Comparison of ENCODE assay signal across 17 mouse cellular contexts in the genomic region with DNA sequence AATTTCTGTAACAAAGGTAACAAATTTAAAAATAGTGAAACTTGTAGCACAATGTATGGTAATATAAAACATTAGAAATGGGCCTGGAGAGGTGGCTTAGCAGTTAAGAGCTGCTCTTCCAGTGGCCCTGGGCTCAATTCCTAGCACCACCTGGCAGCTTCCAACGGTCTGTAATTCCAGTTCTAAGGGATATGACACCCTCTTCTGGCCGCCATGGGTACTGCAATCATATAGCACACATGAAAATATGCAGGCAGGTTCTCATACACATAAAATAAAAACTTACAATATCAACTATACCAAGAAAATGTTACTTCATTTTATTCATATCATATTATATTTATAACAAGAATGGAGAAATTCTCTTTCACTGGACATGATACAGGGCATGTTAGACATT. TPM values are rescaled to one million over a fixed set of nuclear protein-coding genes. Genes with fewer than 3 reads are reported as not detected.
DNase-seq lines count a peak whose midpoint lies in the region; ATAC-seq and TF ChIP-seq lines count a peak whose summit lies in the region.
"Had no signal": no experiment of that assay in that cellular context is flagged by ENCODE, and none has a peak within 500 bp of the region (broad histone marks: within the 10 kb centered on the region; RNA-seq: fewer than 3 reads in every experiment).

No protein-coding gene starts in this region.

- H3K9ac ChIP-seq in hindbrain, postnatal 0 days (replicated peaks; ENCODE audit: low read length), result no peak overlapping the region
- no peak overlapping the region for H3K9ac ChIP-seq in lung, postnatal 0 days (replicated peaks; ENCODE audit: low read depth)
- no peak overlapping the region for H3K9ac ChIP-seq in MEL (ENCODE audit: control insufficient read depth, low read depth, low read length, poor library complexity, severe bottlenecking)
- H3K9ac ChIP-seq: midbrain, embryonic 12.5 days had no signal

- H3K36me3 ChIP-seq in hindbrain, postnatal 0 days (ENCODE audit: insufficient read depth, low read length), result peaks cover 28% of the 10 kb centered on the region
- peaks cover 93% of the 10 kb centered on the region for H3K36me3 ChIP-seq in hindbrain, embryonic 10.5 days
- peaks cover 17% of the 10 kb centered on the region for H3K36me3 ChIP-seq in lung, postnatal 0 days (ENCODE audit: insufficient read depth, low read length)
- H3K36me3 ChIP-seq in MEL (ENCODE audit: control insufficient read depth in 1 of 2, insufficient read depth in 2 of 2, low read length in 2 of 2), result peaks cover 2 to 12% of the 10 kb centered on the region in 2 experiments; a peak in 3 of 4 replicates

- no peaks in the 10 kb centered on the region for H3K9me3 ChIP-seq in hindbrain, postnatal 0 days (ENCODE audit: low read length)
- H3K9me3 ChIP-seq in hindbrain, embryonic 10.5 days, result peaks cover 6% of the 10 kb centered on the region; the same call in 1 of the 2 replicates
- no peaks in the 10 kb centered on the region for H3K9me3 ChIP-seq in lung, postnatal 0 days (ENCODE audit: low read length)
- H3K9me3 ChIP-seq in MEL (replicated peaks; ENCODE audit: insufficient read depth, low read length), result no peaks in the 10 kb centered on the region
- H3K9me3 ChIP-seq: limb, embryonic 10.5 days had no signal

- no peak overlapping the region for H3K4me3 ChIP-seq in hindbrain, postnatal 0 days (ENCODE audit: low read length)
- H3K4me3 ChIP-seq in hindbrain, embryonic 10.5 days, result no peak overlapping the region
- H3K4me3 ChIP-seq in lung, postnatal 0 days (ENCODE audit: low read depth, low read length), result no peak overlapping the region
- H3K4me3 ChIP-seq in lung, adult 2 months (replicated peaks; ENCODE audit: extremely low read depth, low read depth, low read length), result no peak overlapping the region
- no peak overlapping the region for H3K4me3 ChIP-seq in MEL (ENCODE audit: control insufficient read depth in 1 of 2, insufficient read depth in 1 of 2, low read depth in 2 of 2, low read length in 2 of 2)
- H3K4me3 ChIP-seq: limb, embryonic 10.5 days; midbrain, embryonic 12.5 days; myocyte had no signal

- H3K27ac ChIP-seq in hindbrain, postnatal 0 days, result no peak overlapping the region
- no peak overlapping the region for H3K27ac ChIP-seq in hindbrain, embryonic 10.5 days
- H3K27ac ChIP-seq in lung, postnatal 0 days (ENCODE audit: low read length), result no peak overlapping the region
- no peak overlapping the region for H3K27ac ChIP-seq in MEL (ENCODE audit: control insufficient read depth, low read depth, low read length)
- H3K27ac ChIP-seq: limb, embryonic 10.5 days; macrophage; midbrain, embryonic 12.5 days had no signal

- TF ChIP-seq CTCF in hindbrain, postnatal 0 days (IDR thresholded peaks at IDR 0.05; ENCODE audit: low read depth), result peak; percentile 18; the same call in 1 of the 2 replicates
- TF ChIP-seq CTCF in lung, postnatal 0 days (IDR thresholded peaks at IDR 0.05), result peak; percentile 27
- no peak for TF ChIP-seq CTCF in lung, adult 2 months (IDR thresholded peaks at IDR 0.05; ENCODE audit: insufficient read depth, low read length)
- peak; percentile 30 to 51 (median 34); a peak in 5 of 6 replicates for TF ChIP-seq CTCF in MEL (IDR thresholded peaks at IDR 0.05 in 2 of 3, conservative IDR thresholded peaks at IDR 0.05 in 1 of 3; ENCODE audit: control insufficient read depth in 1 of 3, insufficient read depth in 1 of 3, low read depth in 2 of 3, low read length in 3 of 3, poor library complexity in 1 of 3, severe bottlenecking in 1 of 3)

- H3K4me2 ChIP-seq in hindbrain, postnatal 0 days (ENCODE audit: low read depth, low read length), result no peak overlapping the region
- no peak overlapping the region for H3K4me2 ChIP-seq in lung, postnatal 0 days (replicated peaks; ENCODE audit: low read depth, low read length)
- H3K4me2 ChIP-seq: midbrain, embryonic 12.5 days had no signal

- TF ChIP-seq EP300 in lung, postnatal 0 days (IDR thresholded peaks at IDR 0.05), result no peak
- TF ChIP-seq EP300 in MEL (IDR thresholded peaks at IDR 0.05; ENCODE audit: low read depth in 1 of 2, low read length in 2 of 2), result no peak

- H3K4me1 ChIP-seq in hindbrain, postnatal 0 days (ENCODE audit: insufficient read depth, low read length), result no peaks in the 10 kb centered on the region
- H3K4me1 ChIP-seq in hindbrain, embryonic 10.5 days (replicated peaks), result no peaks in the 10 kb centered on the region
- H3K4me1 ChIP-seq in lung, postnatal 0 days (ENCODE audit: insufficient read depth, low read depth, low read length), result peaks cover 3% of the 10 kb centered on the region; the same call in 1 of the 2 replicates
- peaks cover 3% of the 10 kb centered on the region for H3K4me1 ChIP-seq in lung, adult 2 months (ENCODE audit: control insufficient read depth, insufficient read depth, low read length)
- peaks cover 6 to 11% of the 10 kb centered on the region in 2 experiments for H3K4me1 ChIP-seq in MEL (ENCODE audit: control insufficient read depth in 1 of 2, insufficient read depth in 2 of 2, low read length in 2 of 2)
- H3K4me1 ChIP-seq: limb, embryonic 10.5 days; midbrain, embryonic 12.5 days had no signal

- peak; percentile 51 for TF ChIP-seq RAD21 in MEL (IDR thresholded peaks at IDR 0.05; ENCODE audit: low read depth, low read length)

- 90% methylated on average over 2 of the region's 2 CpGs for WGBS in hindbrain, postnatal 0 days
- WGBS in hindbrain, embryonic 10.5 days, result 79% methylated on average over 2 of the region's 2 CpGs
- WGBS in lung, postnatal 0 days, result 91% methylated on average over 2 of the region's 2 CpGs
- 81% methylated on average over 2 of the region's 2 CpGs for WGBS in lung, adult 2 months

- no peak for TF ChIP-seq POLR2A in lung, adult 2 months (IDR thresholded peaks at IDR 0.05; ENCODE audit: borderline replicate concordance, extremely low read depth, low read depth, low read length)
- TF ChIP-seq POLR2A in MEL (IDR thresholded peaks at IDR 0.05; ENCODE audit: control insufficient read depth in 1 of 2, insufficient read depth in 1 of 2, low read depth in 1 of 2, low read length in 2 of 2, poor library complexity in 1 of 2), result no peak

- H3K79me2 ChIP-seq in MEL (ENCODE audit: control insufficient read depth, insufficient read depth, low read length, poor library complexity), result no peaks in the 10 kb centered on the region

- no peak for ATAC-seq in hindbrain, postnatal 0 days
- no peak for ATAC-seq in lung, postnatal 0 days
- ATAC-seq: forebrain, embryonic 14.5 days; inflammation-experienced regulatory T-cells, adult 6 months had no signal

- no peaks in the 10 kb centered on the region for H3K27me3 ChIP-seq in hindbrain, postnatal 0 days (ENCODE audit: insufficient read depth, low read length)
- H3K27me3 ChIP-seq in hindbrain, embryonic 10.5 days (ENCODE audit: insufficient read depth, poor library complexity, severe bottlenecking), result no peaks in the 10 kb centered on the region
- H3K27me3 ChIP-seq in lung, postnatal 0 days (replicated peaks; ENCODE audit: insufficient read depth, low read length), result no peaks in the 10 kb centered on the region
- H3K27me3 ChIP-seq in MEL (ENCODE audit: control insufficient read depth in 1 of 2, insufficient read depth in 2 of 2, low read length in 2 of 2), result no peaks in the 10 kb centered on the region
- H3K27me3 ChIP-seq: midbrain, embryonic 12.5 days had no signal

- DNase-seq in hindbrain, postnatal 0 days (ENCODE audit: low spot score), result no peak
- DNase-seq in hindbrain, embryonic 10.5 days (ENCODE audit: low spot score), result no peak
- DNase-seq in lung, postnatal 0 days (ENCODE audit: low spot score), result no peak
- DNase-seq in lung, adult 2 months, result no peak
- peak; percentile 38 for DNase-seq in MEL (ENCODE audit: low read depth, low spot score)
- DNase-seq in urinary bladder, adult 2 months (ENCODE audit: low spot score), result no peak
- no peak for DNase-seq in adrenal gland, postnatal 10 days
- DNase-seq: adrenal gland, adult 8-10 months; cerebellum, adult 11-12 months; cerebellum, postnatal 25 days; right cerebral cortex, postnatal 4 days had no signal

TF ChIP-seq in MEL, 35 proteins besides CTCF, POLR2A, EP300 and RAD21:
- TF ChIP-seq ETS1 (IDR thresholded peaks at IDR 0.05; ENCODE audit: low read depth, low read length), result no peak
- TF ChIP-seq SMC3 (IDR thresholded peaks at IDR 0.05; ENCODE audit: low read depth, low read length), result peak; percentile 57
- peak; percentile 21; the same call in 1 of the 2 replicates for TF ChIP-seq ZC3H11A (IDR thresholded peaks at IDR 0.05; ENCODE audit: low read depth, low read length)

RNA-seq across cellular contexts. Expression of a gene that starts 21.2 kb away (rescaled TPM):
- total RNA-seq in hindbrain, postnatal 0 days (2014; rRNA removed), result 0.86 and 1.2 TPM in 2 replicates
- polyA plus RNA-seq in hindbrain, postnatal 0 days (2015; fragmentation: Nextera tagmentation; extraction: Ambion mirVana), result 2.3 TPM in 2 replicates
- polyA plus RNA-seq in hindbrain, embryonic 10.5 days (2016; fragmentation: Nextera tagmentation; extraction: Ambion mirVana), result 0.62 and 2.1 TPM in 2 replicates
- polyA plus RNA-seq in lung, postnatal 0 days (2015; fragmentation: Nextera tagmentation; extraction: Ambion mirVana), result 35.2 and 41.5 TPM in 2 replicates
- polyA plus RNA-seq in lung, adult 2 months (2012; rRNA removed), result 59.1 and 75.3 TPM in 2 replicates
- 2.2 and 2.8 TPM in 2 replicates for total RNA-seq in MEL (2012; rRNA removed)
- 1 to 10 TPM in 1 of 2 experiments, not detected in 1; 5.5 TPM for polyA plus RNA-seq in MEL (2012; ENCODE audit: insufficient read depth in 1 of 2, insufficient read length in 2 of 2, low read depth in 1 of 2, low replicate concordance in 2 of 2, missing spikeins in 1 of 2)
- 0.58 and 0.71 TPM in 2 replicates for polyA plus RNA-seq in urinary bladder, adult 2 months (2012; rRNA removed)
- 10 to 100 TPM in 1 of 2 experiments, 1 to 10 TPM in 1; 9.9 to 10.4 TPM for total RNA-seq in adrenal gland, postnatal 10 days (2021)

RNA-seq across cellular contexts. Expression of a gene that starts 35.8 kb away (rescaled TPM):
- 15.2 and 16.9 TPM in 2 replicates for total RNA-seq in hindbrain, postnatal 0 days (2014; rRNA removed)
- 25.2 and 27.0 TPM in 2 replicates for polyA plus RNA-seq in hindbrain, postnatal 0 days (2015; fragmentation: Nextera tagmentation; extraction: Ambion mirVana)
- polyA plus RNA-seq in hindbrain, embryonic 10.5 days (2016; fragmentation: Nextera tagmentation; extraction: Ambion mirVana), result 70.9 and 75.8 TPM in 2 replicates
- polyA plus RNA-seq in lung, postnatal 0 days (2015; fragmentation: Nextera tagmentation; extraction: Ambion mirVana), result 24.5 and 33.0 TPM in 2 replicates
- polyA plus RNA-seq in lung, adult 2 months (2012; rRNA removed), result 7.1 and 11.6 TPM in 2 replicates
- 11.7 and 13.1 TPM in 2 replicates for total RNA-seq in MEL (2012; rRNA removed)
- polyA plus RNA-seq in MEL (2012; ENCODE audit: insufficient read depth in 1 of 2, insufficient read length in 2 of 2, low read depth in 1 of 2, low replicate concordance in 2 of 2, missing spikeins in 1 of 2), result 10 to 100 TPM in 1 of 2 experiments, not detected in 1; 17.8 TPM
- 16.4 and 17.1 TPM in 2 replicates for polyA plus RNA-seq in urinary bladder, adult 2 months (2012; rRNA removed)
- 10 to 100 TPM; 19.3 to 21.5 TPM for total RNA-seq in adrenal gland, postnatal 10 days (2021)
